Mouse (Mus musculus) left cerebral cortex, adult 18-20 months (tissue): ENCODE results near the gene Szrd1. TPM values are rescaled to one million over a fixed set of nuclear protein-coding genes. Genes with fewer than 3 reads are reported as not detected.

ENCODE experiments used
- DNase-seq, 2 experiments: peaks; one replicate each; pipeline ENCODE4 v3.0.0; 2021 to 2022; ENCODE audit warnings: low spot score in 2 of 2, mixed read lengths in 1 of 2
- total RNA-seq, 2 experiments: library from RNA; stranded (reverse); gene quantifications; 2 replicates each; pipeline ENCODE4 v1.2.3; 2021

Szrd1 gene
- total RNA-seq, 2 experiments from 2014 or later: 51.3 to 54.1 TPM

GRCm38 (mm10) chr4:141120700-141121099 lies 18.9 kb downstream of the Szrd1 start:
- DNase-seq: peak; percentile 68 to 78

GRCm38 (mm10) chr4:141118691-141119090 lies 20.9 kb downstream of the Szrd1 start:
- no peak for DNase-seq

GRCm38 (mm10) chr4:141115398-141115797 lies 24.2 kb downstream of the Szrd1 start:
- DNase-seq: no peak

GRCm38 (mm10) chr4:141114521-141114981 lies 25.0 kb downstream of the Szrd1 start:
- peak; percentile 27 to 39 for DNase-seq

GRCm38 (mm10) chr4:141113831-141114230 lies 25.7 kb downstream of the Szrd1 start:
- DNase-seq: no peak

GRCm38 (mm10) chr4:141108196-141108732 lies 31.3 kb downstream of the Szrd1 start:
- no peak for DNase-seq

GRCm38 (mm10) chr4:141106526-141107183 lies 32.9 kb downstream of the Szrd1 start:
- DNase-seq: no peak

- DNase-seq: no peak
Observed at GRCm38 (mm10) chr4:141101855-141102254, 37.7 kb downstream of the Szrd1 start.

- no peak for DNase-seq
Observed at GRCm38 (mm10) chr4:141101291-141101690, 38.3 kb downstream of the Szrd1 start.

- no peak for DNase-seq
Observed at GRCm38 (mm10) chr4:141099956-141100355, 39.6 kb downstream of the Szrd1 start.

- DNase-seq: no peak
Observed at GRCm38 (mm10) chr4:141098935-141099334, 40.6 kb downstream of the Szrd1 start.

GRCm38 (mm10) chr4:141096710-141097109 lies 42.9 kb downstream of the Szrd1 start:
- DNase-seq: no peak

- DNase-seq: no peak
Observed at GRCm38 (mm10) chr4:141095016-141095415, 44.6 kb downstream of the Szrd1 start.

- DNase-seq: peak; percentile 30 to 60
Observed at GRCm38 (mm10) chr4:141088714-141089113, 50.9 kb downstream of the Szrd1 start.

- no peak for DNase-seq
Observed at GRCm38 (mm10) chr4:141088033-141088432, 51.5 kb downstream of the Szrd1 start, which contains the start of gene Spata21. Gene Spata21, plus strand, starts transcription at chr4:141088333.

- no peak for DNase-seq
Observed at GRCm38 (mm10) chr4:141086862-141087261, 52.7 kb downstream of the Szrd1 start.

GRCm38 (mm10) chr4:141078510-141079137 lies 61.0 kb downstream of the Szrd1 start:
- DNase-seq: no peak

GRCm38 (mm10) chr4:141077681-141078509 lies 61.7 kb downstream of the Szrd1 start, which contains the start of gene Necap2:
Gene Necap2, minus strand, starts transcription at chr4:141078357.
- DNase-seq: peak; percentile 95 to 96

- DNase-seq: no peak
Observed at GRCm38 (mm10) chr4:141076761-141077506, 62.6 kb downstream of the Szrd1 start.

GRCm38 (mm10) chr4:141074109-141074508 lies 65.5 kb downstream of the Szrd1 start:
- DNase-seq: no peak

- peak; percentile 82 to 85 for DNase-seq
Observed at GRCm38 (mm10) chr4:141073661-141074060, 65.9 kb downstream of the Szrd1 start.
